Mouse (Mus musculus) CD4-positive naive resting alpha-beta T cell, adult 76 days (primary cell): ENCODE results near the gene Haus7. TPM values are rescaled to one million over a fixed set of nuclear protein-coding genes. Genes with fewer than 3 reads are reported as not detected.

Source experiments
- total RNA-seq: library from RNA; stranded (reverse); gene quantifications from one replicate; pipeline ENCODE4 v1.2.4, GENCODE M21; 2023

Haus7 gene
- 15.4 TPM for total RNA-seq

GRCm38 (mm10) chrX:73458877-73459392 lies at the start of gene Haus7:
Haus7 (minus strand) TSS chrX:73459044.

GRCm38 (mm10) chrX:73483484-73483810 lies 24.6 kb upstream of the Haus7 start, which contains the start of gene Bgn:
Bgn (plus strand) TSS chrX:73483602.

GRCm38 (mm10) chrX:73435252-73435651 lies 23.6 kb downstream of the Haus7 start, which contains the start of gene Trex2:
Trex2 (minus strand) TSS chrX:73435344.

GRCm38 (mm10) chrX:73410880-73411517 lies 47.8 kb downstream of the Haus7 start, which contains the start of gene Zfp92:
Zfp92 (plus strand) TSS chrX:73411096.

GRCm38 (mm10) chrX:73398636-73399035 lies 60.2 kb downstream of the Haus7 start, which contains the start of gene Gm18336:
Gm18336 (minus strand) TSS chrX:73398736.

Other genes starting within 250 kb of the Haus7 start
- gene Xlr4b, start 244.7 kb downstream of the Haus7 start, total RNA-seq = 91.2 TPM
- 12.1 TPM for gene F8a, start 230.8 kb downstream of the Haus7 start, total RNA-seq
- gene Xlr4c, start 215.9 kb downstream of the Haus7 start, total RNA-seq = 47.5 TPM
- not detected for gene Xlr3c, start 193.7 kb downstream of the Haus7 start, total RNA-seq
- gene Xlr5a, start 166.1 kb downstream of the Haus7 start, total RNA-seq = not detected
- not detected for gene Xlr5c, start 166.1 kb downstream of the Haus7 start, total RNA-seq
- not detected for gene Gm45015, start 122.2 kb downstream of the Haus7 start, total RNA-seq
- gene Zfp275, start 116.4 kb downstream of the Haus7 start, total RNA-seq = 30.3 TPM
- gene Gm18336, start 60.3 kb downstream of the Haus7 start, total RNA-seq = not detected
- gene Zfp92, start 47.9 kb downstream of the Haus7 start, total RNA-seq = not detected
- 0.59 TPM for gene Trex2, start 23.7 kb downstream of the Haus7 start, total RNA-seq
- gene Bgn, start 24.6 kb upstream of the Haus7 start, total RNA-seq = 1.1 TPM
- gene Atp2b3, start 44.0 kb upstream of the Haus7 start, total RNA-seq = not detected
- gene Dusp9, start 180.4 kb upstream of the Haus7 start, total RNA-seq = 0.21 TPM
- gene Pnck, start 201.1 kb upstream of the Haus7 start, total RNA-seq = 0.79 TPM
- gene Slc6a8, start 214.1 kb upstream of the Haus7 start, total RNA-seq = 0.29 TPM